Mouse (Mus musculus) midbrain, embryonic 16.5 days (tissue): ENCODE measurements at regions not wholly inside any gene's neighbourhood (a gene's known extent, or its start where the extent isn't known, plus 50 kb on each side); places are given as distances from the start of the nearest gene placed in this dataset.
"Not testable (repeated sequence)": the region's sequence is repeated elsewhere in the genome, so short reads cannot be mapped to it uniquely, and the experiment has no call there.

ENCODE experiments used
- ATAC-seq: fragments of 200-750 bp; cut with Nextera tagmentation; 2 replicates; pipeline ENCODE4 v1.8.0; 2017; ENCODE audit warnings: moderate TSS enrichment
- H3K27ac ChIP-seq: fragments of 300-500 bp; sonication (generic); 2 replicates; pipeline ENCODE4 v1.5.1; 2014; ENCODE audit warnings: mild to moderate bottlenecking, low read length, mixed read lengths
- H3K27me3 ChIP-seq: fragments of 300-500 bp; sonication (generic); 2 replicates; pipeline ENCODE4 v1.6.1; 2014; ENCODE audit warnings: low read depth, low read length, mixed read lengths; ENCODE audit not compliant: control insufficient read depth, insufficient read depth
- H3K36me3 ChIP-seq: fragments of 300-500 bp; sonication (generic); 2 replicates; pipeline ENCODE4 v1.6.1; 2014; ENCODE audit warnings: mild to moderate bottlenecking, low read length, moderate library complexity, mixed read lengths; ENCODE audit not compliant: control insufficient read depth, insufficient read depth
- H3K4me1 ChIP-seq: fragments of 300-500 bp; sonication (generic); 2 replicates; pipeline ENCODE4 v1.6.1; 2014; ENCODE audit warnings: mild to moderate bottlenecking, low read length, mixed read lengths; ENCODE audit not compliant: control insufficient read depth, insufficient read depth
- H3K4me2 ChIP-seq: fragments of 300-500 bp; sonication (generic); 2 replicates; pipeline ENCODE4 v1.6.1; 2014; ENCODE audit warnings: mild to moderate bottlenecking, low read length, mixed read lengths
- H3K4me3 ChIP-seq: fragments of 300-500 bp; sonication (generic); 2 replicates; pipeline ENCODE4 v1.5.1; 2014; ENCODE audit warnings: low read depth, mild to moderate bottlenecking, low read length, moderate library complexity, mixed read lengths
- H3K9ac ChIP-seq: fragments of 300-500 bp; sonication (generic); 2 replicates; pipeline ENCODE4 v1.6.1; 2014; ENCODE audit warnings: low read depth, low read length, mixed read lengths
- H3K9me3 ChIP-seq: fragments of 300-500 bp; sonication (generic); replicated peaks from 2 replicates; pipeline ENCODE4 v1.6.1; 2014; ENCODE audit warnings: mild to moderate bottlenecking, low read length, mixed read lengths; ENCODE audit not compliant: control insufficient read depth, poor library complexity, severe bottlenecking
- WGBS: fragments of 180-500 bp; shearing (Covaris S2); extraction: QIAGEN DNeasy Blood & Tissue Kit; methylation state at CpG from one replicate; pipeline ENCODE4 v1.1.7; 2014; 5-methylcytosine and 5-hydroxymethylcytosine counted together

- Histone ChIP-seq H3K4me2 (no peak overlapping the region), H3K27ac (no peak overlapping the region), H3K4me1 (no peaks in the 10 kb centered on the region), H3K9ac (no peak overlapping the region), H3K9me3 (no peaks in the 10 kb centered on the region), H3K4me3 (no peak overlapping the region), H3K36me3 (no peaks in the 10 kb centered on the region), H3K27me3 (no peaks in the 10 kb centered on the region)
- 67% methylated on average over 3 of the region's 3 CpGs for WGBS
- no peak for ATAC-seq
Measured at GRCm38 (mm10) chr10:110840864-110841263, 78.7 kb upstream of the Csrp2 start.

- H3K9me3 ChIP-seq, result no peaks in the 10 kb centered on the region; the same call in 1 of the 2 replicates
Measured at GRCm38 (mm10) chr10:110841670-110842069, 77.9 kb upstream of the Csrp2 start.

GRCm38 (mm10) chr10:110854663-110855163 lies 64.9 kb upstream of the Csrp2 start:
- not testable (repeated sequence) for H3K4me3 ChIP-seq, H3K27ac ChIP-seq, ATAC-seq, H3K4me1 ChIP-seq, H3K9me3 ChIP-seq, H3K4me2 ChIP-seq, H3K36me3 ChIP-seq, H3K9ac ChIP-seq, H3K27me3 ChIP-seq
- WGBS, result 47% methylated on average over 3 of the region's 3 CpGs

More at GRCm38 (mm10) chr10:110841670-110842069, 77.9 kb upstream of the Csrp2 start:
- Histone ChIP-seq H3K4me1 (no peaks in the 10 kb centered on the region), H3K36me3 (no peaks in the 10 kb centered on the region), H3K27me3 (no peaks in the 10 kb centered on the region), H3K4me3 (no peak overlapping the region), H3K9ac (no peak overlapping the region), H3K27ac (no peak overlapping the region), H3K4me2 (no peak overlapping the region)
- ATAC-seq, result no peak
- WGBS, result 71% methylated on average over 3 of the region's 3 CpGs

- not testable (repeated sequence) for H3K9me3 ChIP-seq, H3K36me3 ChIP-seq, H3K4me2 ChIP-seq, H3K4me3 ChIP-seq, ATAC-seq, H3K27me3 ChIP-seq, H3K9ac ChIP-seq, H3K27ac ChIP-seq, H3K4me1 ChIP-seq
- 36% methylated on average over 4 of the region's 4 CpGs for WGBS
Measured at GRCm38 (mm10) chr10:110855645-110856383, 63.8 kb upstream of the Csrp2 start.

- Histone ChIP-seq H3K9me3 (no peaks in the 10 kb centered on the region), H3K27ac (no peak overlapping the region), H3K4me2 (no peak overlapping the region), H3K4me3 (no peak overlapping the region), H3K4me1 (peaks cover 4% of the 10 kb centered on the region), H3K27me3 (no peaks in the 10 kb centered on the region), H3K9ac (no peak overlapping the region), H3K36me3 (no peaks in the 10 kb centered on the region)
- 65% methylated on average over 3 of the region's 3 CpGs for WGBS
- peak; percentile 68 for ATAC-seq
Measured at GRCm38 (mm10) chr10:110857320-110858097, 62.1 kb upstream of the Csrp2 start.

GRCm38 (mm10) chr10:110858098-110858360 lies 61.6 kb upstream of the Csrp2 start:
- no peaks in the 10 kb centered on the region for H3K36me3 ChIP-seq
- no peak overlapping the region for H3K9ac ChIP-seq
- H3K27me3 ChIP-seq, result no peaks in the 10 kb centered on the region
- H3K4me2 ChIP-seq, result no peak overlapping the region
- H3K9me3 ChIP-seq, result no peaks in the 10 kb centered on the region
- whole genome bisulfite sequencing, result 46% methylated on average over 5 of the region's 5 CpGs
- ATAC-seq, result peak; percentile 67; the same call in 1 of the 2 replicates
- no peak overlapping the region for H3K4me3 ChIP-seq
- 0 out of 2 replicates have a peak overlapping the region, but pooled peaks have one; percentile 8 for H3K27ac ChIP-seq
- H3K4me1 ChIP-seq, result peaks cover 4% of the 10 kb centered on the region

GRCm38 (mm10) chr10:110858407-110858920 lies 61.1 kb upstream of the Csrp2 start:
- WGBS, result 63% methylated on average over 4 of the region's 4 CpGs
- H3K36me3 ChIP-seq, result no peaks in the 10 kb centered on the region
- no peak overlapping the region for H3K4me3 ChIP-seq
- no peaks in the 10 kb centered on the region for H3K27me3 ChIP-seq
- H3K27ac ChIP-seq, result 0 out of 2 replicates have a peak overlapping the region, but pooled peaks have one; percentile 8
- no peaks in the 10 kb centered on the region for H3K9me3 ChIP-seq
- ATAC-seq, result no peak
- no peak overlapping the region for H3K9ac ChIP-seq
- peaks cover 4% of the 10 kb centered on the region for H3K4me1 ChIP-seq
- no peak overlapping the region for H3K4me2 ChIP-seq

GRCm38 (mm10) chr10:110859307-110859706 lies 60.3 kb upstream of the Csrp2 start:
- H3K4me1 ChIP-seq, result peaks cover 4% of the 10 kb centered on the region
- H3K27me3 ChIP-seq, result no peaks in the 10 kb centered on the region
- no peaks in the 10 kb centered on the region for H3K9me3 ChIP-seq
- H3K36me3 ChIP-seq, result no peaks in the 10 kb centered on the region
- 91% methylated on average over 1 of the region's 1 CpGs for WGBS
- no peak overlapping the region for H3K4me2 ChIP-seq
- H3K4me3 ChIP-seq, result no peak overlapping the region
- H3K9ac ChIP-seq, result no peak overlapping the region
- no peak overlapping the region for H3K27ac ChIP-seq
- no peak for ATAC-seq
